Mouse (Mus musculus) macrophage (primary cell): ENCODE data around the gene Cntn6. TPM values are rescaled to one million over a fixed set of nuclear protein-coding genes. Genes with fewer than 3 reads are reported as not detected.

ENCODE experiments used
- H3K27ac ChIP-seq: fragments of 350-480 bp; formaldehyde crosslinking; 2 replicates; pipeline ENCODE4 v1.9.0; 2021
- H3K36me3 ChIP-seq: fragments of 350-480 bp; formaldehyde crosslinking; 2 replicates; pipeline ENCODE4 v1.9.0; 2021; ENCODE audit errors: inconsistent target
- H3K4me3 ChIP-seq: fragments of 350-480 bp; formaldehyde crosslinking; 2 replicates; pipeline ENCODE4 v1.9.0; 2021; ENCODE audit errors: inconsistent target
- H3K79me2 ChIP-seq: fragments of 350-480 bp; formaldehyde crosslinking; 2 replicates; pipeline ENCODE4 v1.9.0; 2021; ENCODE audit errors: inconsistent target
- WGBS: methylation state at CpG from one replicate; pipeline ENCODE4 v1.1.7; 2026; ENCODE audit warnings: inconsistent platforms; ENCODE audit not compliant: missing documents; 5-methylcytosine and 5-hydroxymethylcytosine counted together
- polyA plus RNA-seq: library from polyadenylated mRNA; stranded (reverse); fragments of 250-400 nt; gene quantifications from 3 replicates; pipeline ENCODE4 v1.2.4, GENCODE M21; 2018; ENCODE audit warnings: inconsistent platforms

Cntn6 gene
- polyA plus RNA-seq, 1 experiment from 2014 or later = not detected

GRCm38 (mm10) chr6:104679809-104680495 is 187.4 kb downstream of the Cntn6 start:
- no peaks in the 10 kb centered on the region for H3K79me2 ChIP-seq
- no peak overlapping the region for H3K27ac ChIP-seq
- H3K4me3 ChIP-seq = no peak overlapping the region
- 100% methylated on average over 1 of the region's 1 CpGs for WGBS
- no peaks in the 10 kb centered on the region for H3K36me3 ChIP-seq

GRCm38 (mm10) chr6:104687980-104688379 is 195.4 kb downstream of the Cntn6 start:
- no peak overlapping the region for H3K27ac ChIP-seq
- 82% methylated on average over 2 of the region's 3 CpGs for WGBS
- no peaks in the 10 kb centered on the region for H3K36me3 ChIP-seq
- H3K79me2 ChIP-seq = no peaks in the 10 kb centered on the region
- H3K4me3 ChIP-seq = no peak overlapping the region

GRCm38 (mm10) chr6:104688439-104689125 is 196.0 kb downstream of the Cntn6 start:
- WGBS = 84% methylated on average over 6 of the region's 6 CpGs
- H3K27ac ChIP-seq = no peak overlapping the region
- no peaks in the 10 kb centered on the region for H3K36me3 ChIP-seq

GRCm38 (mm10) chr6:104728571-104728970 is 236.0 kb downstream of the Cntn6 start:
- 100% methylated on average over 1 of the region's 1 CpGs for WGBS
- Histone ChIP-seq H3K27ac (no peak overlapping the region), H3K4me3 (no peak overlapping the region), H3K79me2 (no peaks in the 10 kb centered on the region), H3K36me3 (no peaks in the 10 kb centered on the region)

More at GRCm38 (mm10) chr6:104688439-104689125, 196.0 kb downstream of the Cntn6 start:
- Histone ChIP-seq H3K4me3 (no peak overlapping the region), H3K79me2 (no peaks in the 10 kb centered on the region)

- 100% methylated on average over 1 of the region's 1 CpGs for WGBS
- H3K79me2 ChIP-seq = no peaks in the 10 kb centered on the region
- no peaks in the 10 kb centered on the region for H3K36me3 ChIP-seq
- H3K4me3 ChIP-seq = no peak overlapping the region
- no peak overlapping the region for H3K27ac ChIP-seq
Observed at GRCm38 (mm10) chr6:104734256-104734655, 241.7 kb downstream of the Cntn6 start.

- no peaks in the 10 kb centered on the region for H3K36me3 ChIP-seq
Observed at GRCm38 (mm10) chr6:104738999-104739398, 246.4 kb downstream of the Cntn6 start.

GRCm38 (mm10) chr6:104758125-104758524 is 265.5 kb downstream of the Cntn6 start:
- Histone ChIP-seq H3K79me2 (no peaks in the 10 kb centered on the region), H3K27ac (no peak overlapping the region)

More at GRCm38 (mm10) chr6:104738999-104739398, 246.4 kb downstream of the Cntn6 start:
- no peaks in the 10 kb centered on the region for H3K79me2 ChIP-seq
- H3K27ac ChIP-seq = no peak overlapping the region
- 84% methylated on average over 4 of the region's 4 CpGs for WGBS
- no peak overlapping the region for H3K4me3 ChIP-seq

GRCm38 (mm10) chr6:104761226-104761625 is 268.6 kb downstream of the Cntn6 start:
- Histone ChIP-seq H3K27ac (no peak overlapping the region), H3K79me2 (no peaks in the 10 kb centered on the region), H3K36me3 (no peaks in the 10 kb centered on the region), H3K4me3 (no peak overlapping the region)
- WGBS = 87% methylated on average over 3 of the region's 3 CpGs

More at GRCm38 (mm10) chr6:104758125-104758524, 265.5 kb downstream of the Cntn6 start:
- no peak overlapping the region for H3K4me3 ChIP-seq
- no peaks in the 10 kb centered on the region for H3K36me3 ChIP-seq

GRCm38 (mm10) chr6:104783891-104784290 is 291.3 kb downstream of the Cntn6 start:
- WGBS = 81% methylated on average over 3 of the region's 3 CpGs
- no peak overlapping the region for H3K27ac ChIP-seq
- no peaks in the 10 kb centered on the region for H3K79me2 ChIP-seq
- H3K36me3 ChIP-seq = no peaks in the 10 kb centered on the region
- no peak overlapping the region for H3K4me3 ChIP-seq

GRCm38 (mm10) chr6:104787502-104787901 is 294.9 kb downstream of the Cntn6 start:
- Histone ChIP-seq H3K79me2 (no peaks in the 10 kb centered on the region), H3K27ac (no peak overlapping the region), H3K4me3 (no peak overlapping the region), H3K36me3 (no peaks in the 10 kb centered on the region)
- 61% methylated on average over 2 of the region's 2 CpGs for WGBS

- H3K36me3 ChIP-seq = no peaks in the 10 kb centered on the region
- no peak overlapping the region for H3K27ac ChIP-seq
- H3K4me3 ChIP-seq = no peak overlapping the region
- WGBS = 78% methylated on average over 4 of the region's 4 CpGs
- no peaks in the 10 kb centered on the region for H3K79me2 ChIP-seq
Observed at GRCm38 (mm10) chr6:104808526-104808925, 315.9 kb downstream of the Cntn6 start.

GRCm38 (mm10) chr6:104815610-104816009 is 323.0 kb downstream of the Cntn6 start:
- H3K79me2 ChIP-seq = no peaks in the 10 kb centered on the region
- no peak overlapping the region for H3K4me3 ChIP-seq
- no peak overlapping the region for H3K27ac ChIP-seq
- WGBS = 76% methylated on average over 2 of the region's 2 CpGs
- H3K36me3 ChIP-seq = no peaks in the 10 kb centered on the region

- Histone ChIP-seq H3K4me3 (no peak overlapping the region), H3K79me2 (no peaks in the 10 kb centered on the region), H3K27ac (no peak overlapping the region), H3K36me3 (no peaks in the 10 kb centered on the region)
- 67% methylated on average over 1 of the region's 1 CpGs for WGBS
Observed at GRCm38 (mm10) chr6:104879711-104880110, 387.1 kb downstream of the Cntn6 start.

- Histone ChIP-seq H3K36me3 (no peaks in the 10 kb centered on the region), H3K79me2 (no peaks in the 10 kb centered on the region), H3K4me3 (no peak overlapping the region), H3K27ac (no peak overlapping the region)
- 83% methylated on average over 2 of the region's 2 CpGs for WGBS
Observed at GRCm38 (mm10) chr6:104884021-104884420, 391.4 kb downstream of the Cntn6 start.

GRCm38 (mm10) chr6:104885829-104886228 is 393.2 kb downstream of the Cntn6 start:
- H3K4me3 ChIP-seq = no peak overlapping the region
- H3K36me3 ChIP-seq = no peaks in the 10 kb centered on the region
- H3K27ac ChIP-seq = no peak overlapping the region
- no peaks in the 10 kb centered on the region for H3K79me2 ChIP-seq
